Mouse (Mus musculus): ENCODE measurements around the gene Tmem59l.

DNA sequence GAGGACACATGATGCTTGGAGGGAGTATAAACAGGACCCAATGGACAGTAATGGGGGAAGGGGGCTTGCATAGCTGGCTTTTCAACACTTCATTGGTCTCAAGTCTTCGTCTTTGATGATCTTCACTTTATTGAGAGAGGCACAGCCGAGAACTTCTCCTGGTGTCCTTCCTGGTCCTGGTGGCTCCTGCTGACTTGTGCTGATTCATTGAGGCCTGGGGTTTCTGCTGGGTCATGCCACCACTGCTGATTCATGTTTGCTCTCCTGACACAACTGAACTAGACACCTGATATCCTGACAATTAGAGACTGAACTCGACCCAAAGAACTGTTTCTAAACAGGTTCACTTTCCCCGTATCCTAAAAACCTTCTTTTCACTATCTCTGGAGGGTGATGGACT is 43.8 kb downstream of the Tmem59l start:
- TF ChIP-seq POLR2A (IDR thresholded peaks at IDR 0.05; ENCODE audit: borderline replicate concordance, insufficient read depth, low read length) (no peak), CTCF (IDR thresholded peaks at IDR 0.05; ENCODE audit: borderline replicate concordance, insufficient read depth, low read depth, low read length) (no peak)

Measured in cerebellum, adult 2 months (tissue).